Mouse (Mus musculus): ENCODE data around the gene Gria3. TPM values are rescaled to one million over a fixed set of nuclear protein-coding genes. Genes with fewer than 3 reads are reported as not detected.

Gene Gria3
- polyA plus RNA-seq, 2 experiments = 5.4 to 10.5 TPM

DNA sequence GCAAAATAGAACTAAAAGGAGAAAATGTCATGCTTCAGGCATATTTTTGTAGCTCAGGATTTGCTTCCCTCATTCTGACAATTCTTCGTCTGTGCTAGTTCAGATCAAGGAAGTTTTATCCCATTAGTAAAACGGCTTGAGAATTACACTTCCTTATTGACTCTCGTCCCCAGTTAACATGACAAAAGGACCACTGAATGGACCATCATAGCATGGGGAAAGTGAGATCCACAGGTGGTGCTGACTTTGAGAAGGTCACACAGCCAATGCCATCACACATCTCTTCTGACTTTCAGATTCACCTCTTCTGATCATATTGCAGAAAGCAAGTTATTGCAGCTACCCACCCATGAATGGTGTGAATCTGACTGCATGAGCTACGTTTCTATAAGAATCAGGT, 257.1 kb downstream of the Gria3 start:
- Histone ChIP-seq H3K27ac (replicated peaks; ENCODE audit: low read depth, low read length) (no peak overlapping the region), H3K9me3 (ENCODE audit: control insufficient read depth, low read length) (no peaks in the 10 kb centered on the region), H3K4me2 (replicated peaks; ENCODE audit: low read depth, low read length, severe bottlenecking) (no peak overlapping the region), H3K4me1 (ENCODE audit: control insufficient read depth, insufficient read depth, low read length) (no peaks in the 10 kb centered on the region), H3K9ac (ENCODE audit: low read depth, low read length, severe bottlenecking) (no peak overlapping the region), H3K27me3 (ENCODE audit: control insufficient read depth, insufficient read depth, low read length) (no peaks in the 10 kb centered on the region), H3K4me3 (replicated peaks; ENCODE audit: low read length) (no peak overlapping the region), H3K36me3 (ENCODE audit: control insufficient read depth, insufficient read depth, low read length) (no peaks in the 10 kb centered on the region)
- no peak for TF ChIP-seq POLR2A (IDR thresholded peaks at IDR 0.05; ENCODE audit: borderline replicate concordance, extremely low read depth, insufficient read depth, insufficient read length)
- DNase-seq (ENCODE audit: low spot score) (no peak), ATAC-seq (ENCODE audit: low FRiP score, low read depth) (no peak)
- 56% methylated on average over 4 of the region's 4 CpGs for WGBS

DNA sequence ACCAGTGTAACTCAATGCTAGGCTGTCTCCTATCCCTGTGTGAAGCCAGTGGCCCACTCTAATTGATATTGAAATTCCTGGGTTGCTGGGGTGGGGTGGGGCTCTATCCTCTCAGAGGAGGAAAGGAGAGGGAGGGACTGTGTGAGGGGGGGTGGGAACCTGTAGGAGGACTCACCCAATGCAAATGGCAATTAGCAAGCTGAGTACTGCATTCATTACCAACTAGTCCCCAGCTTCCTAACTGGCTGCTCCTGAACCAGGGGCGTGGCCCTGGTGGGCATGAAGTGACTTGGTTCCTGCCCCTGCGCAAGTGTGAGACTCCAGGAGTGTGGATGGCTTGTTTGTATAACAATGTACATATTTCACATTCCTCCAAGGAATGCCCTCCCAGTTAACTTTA, 288.2 kb downstream of the Gria3 start:
- Histone ChIP-seq H3K4me2 (replicated peaks; ENCODE audit: low read depth, low read length, severe bottlenecking) (no peak overlapping the region), H3K27me3 (ENCODE audit: control insufficient read depth, insufficient read depth, low read length) (no peaks in the 10 kb centered on the region), H3K9ac (ENCODE audit: low read depth, low read length, severe bottlenecking) (no peak overlapping the region), H3K9me3 (ENCODE audit: control insufficient read depth, low read length) (no peaks in the 10 kb centered on the region), H3K27ac (replicated peaks; ENCODE audit: low read depth, low read length) (no peak overlapping the region), H3K36me3 (ENCODE audit: control insufficient read depth, insufficient read depth, low read length) (no peaks in the 10 kb centered on the region), H3K4me1 (ENCODE audit: control insufficient read depth, insufficient read depth, low read length) (no peaks in the 10 kb centered on the region), H3K4me3 (replicated peaks; ENCODE audit: low read length) (no peak overlapping the region)
- DNase-seq (ENCODE audit: low spot score) (no peak), ATAC-seq (ENCODE audit: low FRiP score, low read depth) (no peak)
- TF ChIP-seq POLR2A (IDR thresholded peaks at IDR 0.05; ENCODE audit: borderline replicate concordance, extremely low read depth, insufficient read depth, insufficient read length) = no peak
- 38% methylated on average over 2 of the region's 2 CpGs for WGBS

DNA sequence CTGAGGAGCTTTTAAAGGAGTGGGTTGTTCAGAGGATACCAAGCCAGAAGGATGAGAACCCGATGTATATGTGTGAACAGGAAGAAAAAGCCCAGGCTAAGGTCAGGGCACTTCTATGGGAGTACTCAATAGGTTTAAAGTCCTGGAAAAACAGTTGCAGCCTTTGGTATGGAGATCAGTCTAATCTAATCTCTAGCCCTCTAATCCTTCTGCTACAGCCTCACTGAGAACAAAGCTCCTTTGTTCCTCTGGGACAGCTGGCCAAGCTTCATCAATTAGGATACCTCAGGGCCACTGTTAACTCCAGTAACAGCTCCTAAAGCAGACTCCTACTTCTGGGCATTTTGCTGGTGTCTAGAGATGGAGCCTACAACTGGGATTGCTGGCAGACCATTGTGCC, 291.4 kb downstream of the Gria3 start:
- H3K9me3 ChIP-seq (ENCODE audit: control insufficient read depth, low read length) = no peaks in the 10 kb centered on the region
- H3K4me2 ChIP-seq (replicated peaks; ENCODE audit: low read depth, low read length, severe bottlenecking) = no peak overlapping the region
- no peak overlapping the region for H3K4me3 ChIP-seq (replicated peaks; ENCODE audit: low read length)
- no peaks in the 10 kb centered on the region for H3K36me3 ChIP-seq (ENCODE audit: control insufficient read depth, insufficient read depth, low read length)
- DNase-seq (ENCODE audit: low spot score) = no peak
- H3K27me3 ChIP-seq (ENCODE audit: control insufficient read depth, insufficient read depth, low read length) = no peaks in the 10 kb centered on the region
- H3K27ac ChIP-seq (replicated peaks; ENCODE audit: low read depth, low read length) = no peak overlapping the region
- H3K4me1 ChIP-seq (ENCODE audit: control insufficient read depth, insufficient read depth, low read length) = no peaks in the 10 kb centered on the region
- ATAC-seq (ENCODE audit: low FRiP score, low read depth) = no peak
- no peak overlapping the region for H3K9ac ChIP-seq (ENCODE audit: low read depth, low read length, severe bottlenecking)
- no peak for TF ChIP-seq POLR2A (IDR thresholded peaks at IDR 0.05; ENCODE audit: borderline replicate concordance, extremely low read depth, insufficient read depth, insufficient read length)
- whole genome bisulfite sequencing = 65% methylated on average over 1 of the region's 1 CpGs

Small RNA genes within 50 kb of the gene (microRNA-seq; reads per million reads assigned to microRNA genes)
- not detected for gene Gm22413
